Mouse (Mus musculus) liver, postnatal 0 days (tissue): ENCODE measurements around the gene Pde4d.

Experiments
- CTCF ChIP-seq: sonication (generic); IDR thresholded peaks from 2 replicates; pipeline ENCODE4 v1.5.1; 2016; ENCODE audit warnings: antibody characterized with exemption, low read depth
- EP300 ChIP-seq: IDR thresholded peaks from 2 replicates; pipeline ENCODE4 v1.6.1; 2016; ENCODE audit warnings: antibody characterized with exemption, low read depth, mild to moderate bottlenecking

DNA sequence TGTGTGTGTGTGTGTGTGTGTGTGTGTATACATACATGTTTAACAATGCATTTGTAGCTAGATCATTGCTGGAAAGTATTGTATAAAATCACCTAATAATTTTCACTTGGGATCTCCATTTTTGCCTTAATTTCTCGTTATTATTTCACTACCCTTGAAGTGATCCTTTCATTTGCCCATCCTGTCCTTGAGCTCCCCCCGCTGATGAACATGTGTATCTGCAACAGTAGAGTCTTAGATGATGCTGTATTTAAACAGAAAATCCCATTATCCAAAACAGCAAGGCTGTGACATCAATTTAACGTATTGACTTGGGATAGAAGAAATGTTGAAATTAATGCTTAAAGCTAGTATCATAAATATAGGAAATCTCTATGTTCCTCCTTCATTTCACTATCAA, 1069.7 kb downstream of the Pde4d start:
- TF ChIP-seq CTCF (peak; percentile 81), EP300 (no peak)
